Mouse (Mus musculus) layer of hippocampus, adult 8-10 months (tissue): Measurements from ENCODE around the gene Skida1. TPM values are rescaled to one million over a fixed set of nuclear protein-coding genes. Genes with fewer than 3 reads are reported as not detected.
A peak's percentile ranks its signal among the peaks of the same experiment; 100 is the strongest.
"Not testable (repeated sequence)": the region's sequence is repeated elsewhere in the genome, so short reads cannot be mapped to it uniquely, and the experiment has no call there.

ENCODE experiments used
- DNase-seq, 2 experiments: peaks; one replicate each; pipeline ENCODE4 v3.0.0; 2022; ENCODE audit warnings: low spot score in 2 of 2
- total RNA-seq, 4 experiments: library from RNA; stranded (reverse); gene quantifications; 2 replicates each; pipeline ENCODE4 v1.2.4; 2022

Gene Skida1
- total RNA-seq, result 10 to 100 TPM; 12.9 to 16.1 (median 13.9) TPM

DNA sequence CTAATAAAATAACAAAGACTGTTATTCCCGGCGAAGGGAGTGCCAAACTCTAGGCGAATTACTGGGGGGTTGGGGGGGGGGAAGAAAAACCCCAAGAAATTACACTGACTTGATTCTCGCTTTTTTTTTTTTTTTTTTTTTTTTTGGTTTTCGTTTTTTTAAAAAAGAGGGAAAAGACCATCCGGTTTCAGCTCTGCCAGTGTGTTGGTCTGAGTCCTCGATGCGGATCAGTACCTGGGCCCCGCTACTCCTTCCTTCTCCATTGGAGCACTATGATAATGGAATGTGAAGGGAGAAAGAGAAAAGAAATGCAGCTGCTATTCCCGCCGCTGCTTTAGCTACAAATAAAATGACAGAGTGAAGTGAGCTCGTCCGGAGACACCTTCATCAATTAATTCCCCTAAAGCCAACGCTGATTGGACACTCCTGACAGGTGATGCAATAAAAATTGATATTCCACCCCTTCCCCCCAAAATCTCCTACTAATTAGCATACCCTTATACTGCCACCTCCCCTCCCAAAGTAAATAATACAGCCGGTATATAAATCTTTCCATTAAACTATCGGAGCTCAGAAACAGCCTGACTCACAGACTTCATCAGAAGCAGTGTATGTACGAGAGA lies at the start of gene Skida1:
TSS of gene Skida1 (minus strand) at position 599 of the 623 bp plus-strand sequence.
- peak in 1 of 2 experiments; percentile 21 for DNase-seq

DNA sequence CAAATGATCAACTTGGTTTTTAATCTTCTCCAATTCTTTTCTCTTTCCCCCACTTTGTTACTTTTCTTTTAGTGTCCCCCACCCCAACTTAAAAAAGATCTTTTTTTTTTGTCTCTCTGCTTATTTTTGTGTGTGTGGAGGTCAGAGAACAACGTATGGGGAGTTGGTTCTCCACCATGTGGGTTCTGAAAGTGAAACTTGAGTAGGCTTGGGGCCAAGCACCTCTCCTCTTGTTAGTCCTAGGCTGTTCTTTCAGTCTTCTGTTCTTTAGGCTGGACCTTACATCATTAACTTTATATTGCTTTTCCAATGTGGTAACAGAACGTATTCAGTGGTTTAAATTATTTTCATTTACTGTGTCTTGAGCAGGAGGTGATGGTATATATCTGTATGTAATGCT lies 47.0 kb upstream of the Skida1 start:
- no peak for DNase-seq

DNA sequence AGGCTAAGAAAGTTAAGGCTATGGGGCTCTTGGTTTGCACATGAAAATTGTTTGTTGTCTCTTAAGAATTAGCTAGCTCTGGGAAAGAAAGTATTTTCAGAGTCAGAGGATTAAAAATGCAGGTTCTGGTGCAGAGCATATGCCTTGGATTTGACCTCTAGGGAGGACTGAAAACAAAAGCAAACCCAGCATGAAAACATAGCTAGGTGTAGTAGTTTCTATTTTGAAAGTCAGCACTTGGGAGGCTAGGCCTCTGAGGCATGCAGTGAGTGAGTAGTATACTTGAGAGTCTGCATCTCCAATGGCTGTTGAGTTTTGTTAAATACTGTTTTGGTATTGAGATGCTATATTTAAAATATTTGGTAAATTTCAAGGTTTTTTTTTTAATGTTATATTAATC lies 45.5 kb upstream of the Skida1 start:
- no peak for DNase-seq

DNA sequence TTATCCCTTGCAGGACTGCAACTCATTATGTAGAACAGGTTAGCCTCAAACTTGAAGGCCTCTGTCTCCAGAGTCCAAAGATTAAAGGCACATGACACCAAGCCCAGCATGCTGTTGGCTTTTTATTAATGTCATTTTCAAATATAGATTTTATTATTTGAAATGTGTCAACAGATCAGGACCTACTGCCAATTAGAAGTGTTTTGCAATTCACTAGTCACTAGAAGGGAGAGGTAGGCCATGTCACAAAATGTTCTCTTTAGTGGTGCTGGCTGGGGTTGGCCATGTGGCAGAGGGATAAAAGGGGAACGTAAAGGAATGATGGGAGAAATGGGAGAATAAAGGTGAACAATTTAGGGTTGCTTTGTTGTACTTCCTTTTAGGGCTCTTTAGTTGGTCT lies 45.0 kb upstream of the Skida1 start:
- no peak for DNase-seq

DNA sequence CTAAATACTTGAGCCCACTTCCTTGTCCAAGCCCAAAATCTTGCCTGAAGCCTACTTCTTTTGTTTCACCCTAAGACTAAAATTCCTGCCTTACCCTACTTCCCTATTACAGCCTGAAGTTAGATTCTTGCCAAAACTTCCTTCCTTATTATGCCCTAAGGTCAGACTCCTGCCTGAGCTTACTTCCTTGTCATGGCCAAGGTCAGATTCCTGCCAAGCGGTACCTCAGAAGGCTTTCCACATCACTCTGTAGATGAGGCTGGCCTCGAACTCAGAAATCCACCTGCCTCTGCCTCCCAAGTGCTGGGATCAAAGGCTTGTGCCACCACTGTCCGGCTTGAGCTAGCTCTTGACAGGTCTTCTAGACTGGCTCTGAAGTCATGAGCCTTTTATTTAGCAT lies 38.8 kb upstream of the Skida1 start:
- not testable (repeated sequence) for DNase-seq

DNA sequence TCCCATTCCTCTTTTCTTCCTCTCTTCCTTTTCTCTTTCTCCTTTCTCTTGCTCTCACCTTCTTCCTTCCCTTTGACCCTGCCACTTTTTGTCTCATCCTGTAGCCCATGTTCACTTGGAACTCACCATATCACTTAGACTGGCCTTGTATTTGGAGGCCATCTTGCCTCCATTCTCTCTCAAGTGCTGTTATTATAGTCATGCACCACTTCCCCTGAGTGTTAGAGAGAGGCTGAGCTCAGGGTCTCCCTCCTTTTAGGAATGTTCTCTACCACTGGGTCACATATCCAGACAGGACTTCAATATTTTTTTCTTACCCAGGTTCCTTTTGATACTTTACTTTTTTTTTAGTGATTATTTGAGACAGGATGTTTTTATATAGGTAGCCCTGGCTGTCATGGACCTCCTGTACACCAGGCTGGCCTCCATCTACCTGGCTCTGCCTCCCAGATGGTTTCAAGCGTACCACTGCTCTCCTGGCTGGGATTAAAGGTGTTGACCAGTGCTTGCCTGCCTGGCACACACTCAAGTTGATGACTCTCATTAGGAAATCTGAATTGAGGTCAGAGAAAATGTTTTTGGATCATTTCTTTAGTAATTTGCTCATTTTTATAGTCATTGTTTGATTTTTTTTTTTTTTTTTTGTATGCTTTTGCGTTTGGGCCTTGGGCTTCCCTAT lies 31.5 kb upstream of the Skida1 start:
- no peak for DNase-seq

DNA sequence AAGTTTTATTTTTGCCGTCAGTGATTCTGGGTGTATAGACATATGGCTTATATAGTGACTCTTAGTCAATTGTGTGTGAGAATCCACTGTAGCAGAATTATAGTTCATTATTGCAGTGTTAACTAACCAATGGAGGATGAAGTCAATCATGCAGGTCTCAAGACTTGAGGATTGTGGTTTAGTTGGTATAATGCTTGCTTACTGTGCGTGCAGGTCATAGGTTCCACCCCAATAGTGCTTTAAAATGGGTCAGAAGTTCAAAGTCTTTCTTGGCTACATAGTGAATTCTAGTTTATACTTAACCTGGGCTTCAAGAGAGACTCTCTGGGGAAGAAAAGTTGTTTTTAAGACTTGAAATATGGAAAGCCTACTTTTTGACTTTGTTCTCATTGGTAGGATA lies 23.1 kb upstream of the Skida1 start:
- DNase-seq, result no peak

DNA sequence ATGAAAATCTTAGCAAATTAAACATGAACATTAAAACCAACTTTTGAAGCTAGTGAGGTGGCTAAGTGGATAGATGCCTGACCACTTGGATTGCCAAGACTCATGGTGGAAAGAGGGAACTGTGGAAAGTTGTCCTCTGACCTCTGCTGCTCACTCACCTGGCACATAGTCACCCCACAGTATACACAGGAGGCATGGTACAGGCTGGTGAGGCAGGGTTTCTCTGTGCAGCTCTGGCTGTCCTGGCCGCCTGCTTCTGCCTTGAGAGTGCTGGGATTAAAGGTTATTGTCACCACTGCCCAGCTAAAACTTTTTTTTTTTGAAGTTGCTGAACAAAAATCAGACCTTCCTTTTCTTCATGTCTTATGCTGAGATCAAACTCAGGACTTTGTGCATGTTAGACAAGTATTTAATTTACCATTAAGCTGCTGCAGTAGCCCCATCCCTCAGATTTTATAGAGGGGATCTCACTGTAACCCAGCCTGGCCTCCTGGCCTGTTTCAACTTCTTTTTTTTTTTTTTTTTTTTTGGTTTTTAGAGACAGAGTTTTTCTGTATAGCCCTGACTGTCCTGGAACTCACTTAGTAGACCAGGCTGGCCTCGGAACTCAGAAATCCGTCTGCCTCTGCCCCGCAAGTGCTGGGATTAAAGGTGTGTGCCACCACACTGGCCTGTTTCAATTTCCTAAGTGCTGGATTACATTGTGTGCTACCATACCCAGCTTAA lies 19.4 kb upstream of the Skida1 start:
- no peak for DNase-seq

DNA sequence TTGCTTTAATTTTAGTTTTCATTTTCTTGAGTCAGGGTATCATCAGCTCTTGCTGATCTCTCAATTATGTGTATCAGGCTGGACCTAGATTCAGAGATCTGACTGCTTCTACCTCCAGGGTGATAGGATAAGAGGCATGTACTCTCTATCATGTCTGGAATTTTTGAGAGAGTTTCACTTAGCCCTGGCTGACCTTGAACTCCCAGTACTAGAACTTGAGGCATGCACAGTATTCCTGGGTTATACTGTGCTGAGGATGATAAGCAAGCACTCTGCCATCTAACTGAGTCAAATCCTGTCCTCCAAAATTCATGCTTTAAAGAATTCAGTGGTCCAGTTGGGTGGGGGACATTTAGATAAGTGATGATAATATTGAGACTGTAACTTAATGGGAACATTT lies 17.6 kb upstream of the Skida1 start:
- DNase-seq, result no peak

DNA sequence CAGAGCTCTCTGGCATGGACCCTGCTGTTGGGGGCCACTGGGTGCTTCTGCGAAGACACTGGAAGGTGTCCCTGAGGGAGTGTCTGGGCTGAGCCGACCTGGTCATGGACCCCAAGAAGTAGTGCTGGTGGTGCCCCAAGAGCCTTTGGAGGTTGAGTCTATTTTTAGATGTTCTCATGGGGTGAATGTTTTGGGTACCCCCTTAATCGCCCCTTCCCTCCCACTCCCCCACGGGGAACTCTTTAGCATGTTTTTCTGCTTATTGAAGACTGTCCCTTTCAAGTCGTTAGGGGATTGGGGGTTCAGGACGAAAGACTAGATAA lies 16.8 kb upstream of the Skida1 start:
- DNase-seq, result no peak

DNA sequence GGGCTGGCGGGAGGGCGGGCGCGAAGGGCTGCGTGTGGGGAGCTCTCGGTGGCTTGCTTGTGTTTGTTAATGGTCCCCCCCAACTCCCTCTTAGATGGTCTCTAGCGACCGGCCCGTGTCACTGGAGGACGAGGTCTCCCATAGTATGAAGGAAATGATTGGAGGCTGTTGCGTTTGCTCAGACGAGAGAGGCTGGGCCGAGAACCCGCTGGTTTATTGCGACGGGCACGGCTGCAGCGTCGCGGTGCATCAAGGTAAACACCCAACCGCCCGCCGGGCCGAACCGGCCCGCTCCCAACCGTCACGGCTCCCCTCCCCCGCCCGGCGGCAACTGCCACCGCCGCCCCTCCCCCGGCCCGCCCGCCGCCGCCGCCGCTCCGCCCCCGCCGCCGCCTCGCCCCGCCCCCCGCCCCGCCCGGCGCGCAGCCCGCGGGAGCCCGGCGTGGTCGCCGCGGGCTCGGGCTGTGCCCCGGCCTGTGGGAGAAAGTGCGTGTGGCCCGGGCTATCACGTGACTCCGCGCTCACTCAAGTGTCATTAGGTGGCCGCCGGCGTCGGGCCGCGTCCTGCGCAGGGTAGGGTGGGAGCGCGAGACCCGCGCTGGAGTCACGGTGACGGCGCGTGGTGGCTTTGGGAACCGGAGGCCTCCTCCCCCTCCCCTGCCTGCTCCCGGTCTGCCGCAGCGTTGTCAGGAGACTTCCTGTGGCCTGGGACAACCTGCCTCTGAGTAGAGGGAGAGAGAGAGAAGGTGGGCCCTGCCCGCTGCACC lies 16.3 kb upstream of the Skida1 start:
- DNase-seq, result peak; percentile 53 to 65

DNA sequence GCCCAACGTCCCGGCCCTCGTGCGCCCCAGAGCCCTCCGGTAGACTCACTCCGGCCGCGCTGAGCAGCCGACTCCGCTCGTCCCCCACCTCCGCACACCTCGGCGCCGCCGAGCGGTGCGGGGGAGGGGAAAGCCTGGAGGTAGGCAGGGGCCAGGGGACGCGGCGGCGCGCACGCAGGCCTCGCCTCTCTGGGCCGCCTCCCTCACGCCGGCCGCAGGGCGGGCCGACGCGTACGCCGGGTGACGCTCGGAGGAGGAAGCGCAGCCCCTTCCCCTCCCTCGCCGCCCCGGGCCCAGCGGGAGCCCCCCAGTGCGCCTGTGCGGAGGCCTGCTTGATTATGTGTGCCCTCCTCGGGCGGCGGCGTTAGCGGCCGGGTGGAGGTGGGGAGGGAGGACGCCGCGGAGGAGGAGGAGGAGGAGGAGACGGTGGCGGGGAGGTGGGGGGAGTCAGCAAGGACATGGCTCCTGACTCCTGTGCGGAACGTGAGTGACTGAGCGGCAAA lies 15.6 kb upstream of the Skida1 start:
- DNase-seq, result peak; percentile 87 to 88

DNA sequence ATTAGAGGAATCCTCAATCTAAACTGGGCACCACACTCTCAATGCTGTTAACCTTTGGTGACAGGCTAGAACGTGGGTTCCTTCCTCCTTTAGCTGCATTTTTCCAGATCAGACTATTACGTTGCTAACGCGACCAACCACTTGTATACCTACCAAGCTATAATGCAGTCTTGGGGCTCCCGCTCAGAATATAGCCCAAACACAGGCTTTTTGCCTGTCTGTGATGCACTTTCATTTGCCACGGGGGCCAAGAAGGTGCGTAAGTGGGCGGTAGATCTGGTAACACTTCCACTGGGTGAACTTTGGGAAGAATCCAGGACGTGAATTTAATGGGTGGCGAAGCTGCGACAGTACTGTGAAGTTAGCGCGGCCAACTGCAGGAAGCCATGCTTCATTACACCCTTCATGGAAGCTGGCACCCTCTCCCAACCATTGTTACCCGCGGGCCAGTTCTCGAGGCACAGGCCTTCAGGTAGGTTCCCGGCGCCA lies 15.0 kb upstream of the Skida1 start:
- DNase-seq, result peak; percentile 62 to 67

DNA sequence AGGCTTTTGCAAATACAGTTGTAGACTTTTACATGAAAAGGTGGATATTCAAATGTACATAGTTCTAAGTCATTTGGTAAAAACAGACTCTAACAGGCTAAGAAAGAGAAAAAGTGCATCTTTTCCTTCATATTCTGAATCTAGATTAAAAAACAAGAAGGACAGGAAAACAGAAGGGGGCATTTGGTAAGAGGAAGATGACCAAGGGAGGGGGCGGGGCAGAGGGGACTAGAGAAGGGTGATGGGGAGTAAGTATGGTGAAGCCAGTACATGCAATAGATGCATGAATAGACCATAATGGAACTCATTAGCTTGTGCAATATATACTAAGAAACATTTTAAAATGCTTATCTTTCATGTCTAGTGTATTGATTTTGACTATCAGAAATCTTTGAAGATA lies 11.5 kb upstream of the Skida1 start:
- no peak for DNase-seq

DNA sequence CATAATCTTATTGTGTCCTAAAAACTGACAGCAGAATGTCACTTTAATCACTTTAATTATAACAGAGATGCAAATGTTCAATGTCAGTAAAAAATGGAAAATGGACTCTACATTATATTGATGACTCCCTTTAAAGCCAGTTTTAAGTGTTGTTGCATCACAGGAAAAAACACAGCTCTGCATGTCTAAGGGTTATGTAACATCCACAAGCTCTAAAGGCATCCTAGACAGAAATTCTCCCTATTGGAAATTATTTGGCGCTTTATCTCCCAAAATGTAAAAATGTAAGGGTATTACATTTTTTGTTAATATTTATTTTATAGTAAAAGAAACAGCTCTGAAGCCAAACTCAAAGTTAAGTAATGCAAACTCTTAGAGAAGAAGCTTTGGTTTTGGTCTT lies 11.0 kb upstream of the Skida1 start:
- DNase-seq, result no peak

DNA sequence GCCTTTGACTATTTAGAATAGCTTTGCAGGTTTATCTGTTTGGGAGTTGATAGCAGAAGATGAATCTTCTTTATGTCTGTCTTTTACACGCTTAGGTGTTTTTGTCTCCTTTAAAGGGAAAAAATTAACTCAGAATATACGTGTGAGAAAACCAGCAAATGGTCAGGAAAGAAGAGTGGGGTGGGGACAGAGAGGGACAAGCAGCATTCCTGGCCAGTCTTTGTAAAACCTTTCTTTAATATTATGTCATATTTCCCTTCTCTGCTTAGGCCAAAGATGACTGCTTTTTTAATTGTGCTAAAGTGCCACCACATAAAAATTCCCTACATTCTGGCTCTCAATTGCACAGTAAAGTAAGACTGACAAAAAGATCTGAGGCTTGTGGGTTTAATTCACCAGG lies 10.2 kb upstream of the Skida1 start:
- DNase-seq, result no peak

DNA sequence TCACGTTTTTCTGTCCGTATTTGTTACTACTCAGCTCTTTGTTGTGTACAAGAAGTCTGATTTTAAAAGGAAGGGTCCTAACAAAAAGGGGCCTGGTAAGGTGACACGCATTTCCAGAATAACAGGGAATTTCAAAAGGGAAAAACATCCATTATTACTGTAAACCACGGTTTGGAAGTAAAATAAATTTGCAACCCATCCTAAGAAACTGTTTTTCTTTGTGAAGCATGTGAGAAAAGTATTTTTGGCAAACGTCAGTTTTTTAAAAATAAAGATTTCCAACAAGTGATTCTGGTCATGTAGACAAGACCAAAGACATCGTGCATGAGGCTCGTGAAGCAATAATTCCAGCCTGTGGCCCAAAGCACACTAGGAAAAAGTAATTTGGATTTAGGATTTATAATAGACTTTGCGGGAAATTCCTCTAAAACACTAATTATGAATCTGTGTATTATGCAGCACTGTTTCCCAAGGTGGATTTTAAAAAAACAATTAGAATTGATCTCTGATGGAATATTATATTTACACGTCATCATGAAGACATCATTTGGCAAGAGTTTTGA lies 9.4 kb upstream of the Skida1 start:
- no peak for DNase-seq

DNA sequence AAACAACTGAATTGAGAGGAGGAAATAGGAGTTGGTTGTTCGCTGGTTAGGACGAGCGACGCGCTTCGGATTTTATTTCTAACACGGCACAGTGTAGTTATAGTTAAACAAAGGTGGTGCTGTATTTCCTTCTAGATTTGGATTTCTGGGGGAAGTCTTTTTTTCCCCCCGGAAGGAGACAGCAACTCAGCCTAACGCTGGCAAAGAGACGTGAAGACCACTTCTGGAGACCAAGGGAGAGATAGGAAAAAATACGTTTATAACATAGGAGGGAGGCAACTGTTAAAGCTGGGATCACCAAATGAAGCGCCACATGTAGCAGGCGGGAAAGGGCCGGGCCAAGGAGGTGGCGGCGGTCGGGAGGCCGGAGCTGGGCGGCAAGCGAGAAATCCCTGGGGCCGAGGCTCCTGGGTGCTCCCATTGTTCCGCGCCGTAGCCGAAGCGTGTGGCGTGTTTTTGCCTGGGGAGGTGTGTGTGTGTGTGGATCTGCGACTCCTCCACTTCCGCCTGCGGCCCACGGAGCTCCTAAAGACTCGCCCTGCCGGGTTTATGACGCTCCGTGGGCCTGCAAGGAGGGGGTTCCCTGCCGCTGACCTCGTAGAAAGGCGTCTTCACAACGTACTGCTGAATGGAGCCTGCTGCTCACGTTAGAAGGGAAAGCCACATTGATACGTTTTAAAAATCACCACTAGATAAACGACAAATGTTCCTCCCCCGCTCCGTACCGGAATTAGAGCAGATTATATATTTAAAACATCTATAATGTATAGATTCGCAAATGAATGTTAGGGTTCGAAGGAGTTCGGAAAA lies 8.7 kb upstream of the Skida1 start:
- peak in 1 of 2 experiments; percentile 53 for DNase-seq

DNA sequence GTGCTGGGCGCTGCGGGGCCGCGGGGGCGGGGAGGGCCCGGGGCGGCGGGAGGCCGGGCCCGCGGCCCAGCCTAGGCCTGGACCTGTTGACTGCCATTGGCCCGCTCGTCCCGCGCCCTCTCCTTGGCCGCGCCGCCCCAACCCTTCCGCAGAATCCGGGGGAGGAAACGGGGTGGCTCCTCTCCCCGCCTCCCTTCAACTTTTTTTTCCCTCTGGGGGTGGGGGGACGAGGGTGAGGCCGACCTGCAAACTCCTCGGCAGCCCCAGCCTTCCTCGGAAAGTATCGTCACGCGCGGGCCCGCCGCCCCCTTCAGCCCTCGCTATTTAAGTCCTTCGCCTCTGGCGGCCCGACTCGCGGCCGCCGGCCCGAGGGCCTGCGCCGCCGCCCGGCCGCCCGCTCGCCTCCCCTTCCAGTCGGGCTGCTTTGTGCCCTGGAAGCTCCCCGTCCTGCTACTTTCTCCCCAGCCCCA lies 8.0 kb upstream of the Skida1 start:
- DNase-seq, result peak; percentile 82 to 90
